Mouse (Mus musculus) common myeloid progenitor, adult 5-6 weeks (primary cell): ENCODE data around the gene Fntb. TPM values are rescaled to one million over a fixed set of nuclear protein-coding genes. Genes with fewer than 3 reads are reported as not detected.

Source experiments
- ATAC-seq: replicated peaks from 2 replicates; pipeline ENCODE4 v1.8.0; 2016; ENCODE audit warnings: low read depth, mild to moderate bottlenecking, moderate TSS enrichment, inconsistent platforms; ENCODE audit not compliant: poor library complexity, severe bottlenecking
- total RNA-seq: library from RNA; stranded (forward); fragments of 200-1000, 187-1606 nt; gene quantifications from 2 replicates; pipeline ENCODE4 v1.2.3, GENCODE M21; 2017

Gene Fntb
- total RNA-seq, 1 experiment from 2014 or later, result 8.7 TPM

DNA sequence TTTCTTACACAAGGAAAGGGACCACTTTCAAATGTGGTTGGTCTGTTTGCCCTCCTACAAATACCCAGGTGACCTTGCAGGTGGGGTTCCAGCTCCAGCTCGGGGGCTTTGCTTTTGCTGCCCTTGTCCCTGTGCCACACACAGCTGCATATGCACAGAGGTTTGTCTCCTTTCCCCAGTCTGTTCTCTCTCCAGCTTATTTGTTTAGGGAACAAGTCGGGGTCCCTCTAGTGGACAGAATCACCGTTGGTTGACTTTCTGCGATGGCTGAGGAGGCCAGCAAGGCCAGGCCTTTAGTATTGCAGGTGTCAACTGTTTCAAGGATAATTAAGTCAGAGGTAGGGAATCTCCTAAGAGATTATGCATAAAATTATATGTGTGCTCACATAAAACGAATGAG is 113.9 kb downstream of the Fntb start:
- 0 out of 2 replicates have a peak, but pooled peaks have one; percentile 56 for ATAC-seq

GRCm38 (mm10) chr12:76880131-76880530 is 114.7 kb downstream of the Fntb start:
- ATAC-seq, result no peak

DNA sequence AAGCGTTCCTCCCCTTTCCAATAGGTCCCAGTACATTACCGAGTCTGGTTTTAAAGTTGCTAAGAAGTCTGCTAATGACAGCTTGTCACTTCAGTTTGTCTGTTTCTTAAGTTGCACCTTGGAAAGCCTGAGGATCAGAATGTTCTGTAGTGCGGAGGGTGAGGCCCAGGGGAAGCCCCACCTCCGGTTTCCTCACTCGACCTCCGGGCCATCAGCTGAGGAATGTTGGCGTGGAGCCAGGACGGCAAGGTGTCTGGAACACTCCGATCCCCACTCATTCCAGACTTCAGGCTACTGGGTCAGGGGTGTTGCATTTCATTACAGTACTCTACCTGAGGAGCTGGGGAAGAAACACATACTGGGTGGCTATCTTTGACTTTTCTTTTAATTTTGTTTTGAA is 118.4 kb downstream of the Fntb start:
- ATAC-seq, result no peak

GRCm38 (mm10) chr12:76885103-76885502 is 119.7 kb downstream of the Fntb start:
- no peak for ATAC-seq

DNA sequence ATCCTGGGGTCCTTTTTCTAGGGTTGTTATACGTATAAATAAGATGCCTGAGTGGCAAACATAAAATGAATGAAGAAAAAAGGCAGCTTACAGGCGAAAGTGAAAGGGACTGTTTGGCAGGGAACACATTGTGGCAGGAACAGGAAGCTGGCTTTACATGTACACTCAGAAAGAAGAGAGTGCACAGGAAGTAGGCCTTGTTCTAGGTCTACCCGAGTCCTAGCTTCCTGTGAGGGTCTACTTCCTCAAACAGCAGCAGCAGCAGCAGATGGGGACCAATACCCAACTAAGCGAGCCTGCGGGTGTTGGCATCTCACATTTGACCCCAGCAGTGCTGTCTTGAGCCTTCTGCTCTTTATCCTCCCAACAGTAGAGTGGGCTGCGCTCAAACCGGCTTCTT is 121.4 kb downstream of the Fntb start:
- ATAC-seq, result peak; percentile 93

GRCm38 (mm10) chr12:76887941-76888340 is 122.6 kb downstream of the Fntb start:
- no peak for ATAC-seq

- no peak for ATAC-seq
These were observed 124.2 kb downstream of the Fntb start for GRCm38 (mm10) chr12:76889404-76890184.

DNA sequence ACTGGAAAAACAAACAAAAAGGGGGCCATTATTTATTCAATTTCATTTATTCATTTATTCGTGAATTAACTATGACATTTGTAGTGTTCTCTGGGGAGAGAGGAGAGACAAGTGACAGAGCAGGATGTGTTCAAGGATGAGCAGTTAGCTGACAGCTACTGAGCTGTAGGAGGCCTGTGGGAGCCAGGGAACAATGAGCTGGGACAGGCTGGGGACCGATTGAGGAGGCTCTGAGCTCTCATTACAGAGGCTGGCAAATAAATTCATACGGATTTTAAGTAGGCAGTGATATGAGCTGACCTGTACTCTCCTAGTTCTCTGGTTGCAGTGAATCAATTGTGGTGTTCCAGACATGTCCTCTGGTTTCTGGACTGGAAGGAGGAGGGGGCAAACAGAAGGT is 125.8 kb downstream of the Fntb start:
- ATAC-seq, result no peak

DNA sequence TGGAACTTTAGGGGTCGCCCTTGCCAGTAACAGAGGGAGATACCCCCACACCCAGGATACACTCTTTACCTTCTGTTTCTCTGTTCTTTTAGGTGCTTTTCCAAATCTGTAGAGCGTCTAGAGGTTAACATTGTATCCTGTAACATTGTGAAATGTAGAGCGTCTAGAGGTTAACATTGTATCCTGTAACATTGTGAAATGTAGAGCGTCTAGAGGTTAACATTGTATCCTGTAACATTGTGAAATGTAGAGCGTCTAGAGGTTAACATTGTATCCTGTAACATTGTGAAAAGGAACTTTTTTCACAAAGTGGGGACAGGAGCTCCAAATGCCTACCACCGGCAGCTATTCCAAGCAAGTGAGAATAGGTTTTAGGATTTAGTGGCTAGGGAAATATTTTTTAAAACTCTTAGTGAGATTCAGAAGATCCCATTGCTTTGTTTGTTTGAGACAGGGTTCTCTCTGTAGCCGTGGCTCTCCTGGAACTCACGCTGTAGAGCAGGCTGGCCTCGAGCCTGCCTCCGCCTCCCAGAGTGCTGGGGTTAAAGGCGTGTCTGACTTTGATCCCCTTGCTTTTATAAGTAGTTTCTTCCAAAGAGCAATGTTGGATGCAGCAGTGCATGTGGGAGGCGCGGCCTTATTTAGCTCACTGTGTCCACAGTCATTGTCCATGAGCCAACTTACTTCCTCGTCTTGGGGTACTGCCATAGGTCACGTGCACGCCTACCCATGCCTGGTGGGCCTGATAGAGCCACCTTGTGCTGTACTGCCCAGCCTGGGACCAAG is 127.7 kb downstream of the Fntb start:
- no peak for ATAC-seq

- no peak for ATAC-seq
These were observed 129.6 kb downstream of the Fntb start for GRCm38 (mm10) chr12:76894792-76895559.

DNA sequence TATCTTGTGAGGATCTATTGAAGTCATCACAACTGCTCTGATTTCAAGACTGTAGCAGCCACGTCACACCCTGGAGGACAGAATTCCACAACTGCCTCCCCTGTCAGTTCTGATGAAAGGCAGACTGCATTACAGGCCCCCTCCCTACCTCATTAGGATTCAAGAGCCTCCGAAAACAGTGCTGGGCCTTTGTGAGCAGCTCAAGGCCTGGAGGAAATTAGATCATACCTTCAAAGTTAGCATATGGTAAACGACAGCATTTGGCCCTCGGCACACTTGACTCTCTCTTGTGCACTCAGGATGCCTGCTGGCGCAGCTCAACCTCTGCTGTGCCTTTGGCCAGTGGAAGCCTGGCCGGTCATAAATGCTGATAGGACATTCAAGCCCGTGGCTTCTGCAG is 130.4 kb downstream of the Fntb start:
- ATAC-seq, result no peak

DNA sequence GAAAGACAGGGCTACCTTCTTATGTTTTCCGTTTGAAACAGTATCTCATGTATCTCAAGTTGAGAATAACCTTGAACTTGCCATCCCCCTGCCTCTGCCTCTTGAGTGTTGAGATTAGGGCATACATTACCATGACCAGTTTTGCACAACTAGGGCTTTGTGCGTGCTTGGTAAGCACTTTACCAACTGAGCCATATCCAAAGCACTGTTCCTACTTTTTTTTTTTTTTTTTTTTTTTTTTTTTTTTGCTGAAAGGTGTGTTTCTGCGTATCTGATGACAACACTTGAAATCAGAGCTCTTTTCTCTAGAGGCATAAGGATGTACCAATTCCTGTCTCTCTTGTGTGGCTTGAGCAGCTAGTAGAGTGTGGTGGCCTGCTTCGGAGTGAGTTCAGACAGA is 131.2 kb downstream of the Fntb start:
- ATAC-seq, result no peak

GRCm38 (mm10) chr12:76897006-76897405 is 131.6 kb downstream of the Fntb start:
- ATAC-seq, result no peak

- no peak for ATAC-seq
These were observed 132.8 kb downstream of the Fntb start for GRCm38 (mm10) chr12:76898141-76898540.

- no peak for ATAC-seq
These were observed 134.0 kb downstream of the Fntb start for GRCm38 (mm10) chr12:76899261-76899975.

- no peak for ATAC-seq
These were observed 136.3 kb downstream of the Fntb start for GRCm38 (mm10) chr12:76901508-76902294.

- no peak for ATAC-seq
These were observed 140.9 kb downstream of the Fntb start for GRCm38 (mm10) chr12:76906278-76906677.

GRCm38 (mm10) chr12:76909218-76909617 is 143.8 kb downstream of the Fntb start:
- ATAC-seq, result peak; percentile 74

GRCm38 (mm10) chr12:76910258-76910940 is 145.0 kb downstream of the Fntb start:
- no peak for ATAC-seq
